In genomic region chr2:93802947-93803346, GRCm38 (mm10) we compare ENCODE assay signal across 25 mouse cellular contexts.
"Had no signal": no experiment of that assay in that cellular context is flagged by ENCODE, and none has a peak within 500 bp of the region (broad histone marks: within the 10 kb centered on the region; RNA-seq: fewer than 3 reads in every experiment).

No protein-coding gene starts in this region.

- H3K4me3 ChIP-seq: heart, embryonic 10.5 days; heart, embryonic 12.5 days; hindbrain, embryonic 10.5 days; hindbrain, embryonic 12.5 days; hindbrain, embryonic 15.5 days; kidney, embryonic 15.5 days; left cerebral cortex, adult 2 months; limb, embryonic 10.5 days; limb, embryonic 12.5 days; liver, embryonic 13.5 days; liver, embryonic 15.5 days had no signal

- H3K4me2 ChIP-seq: heart, embryonic 12.5 days; hindbrain, embryonic 12.5 days; hindbrain, embryonic 15.5 days; kidney, embryonic 15.5 days; limb, embryonic 12.5 days; liver, embryonic 11.5 days; liver, embryonic 13.5 days; liver, embryonic 15.5 days had no signal

- DNase-seq: gastrocnemius, postnatal 14 days; heart, adult 18-20 months; heart, postnatal 10 days; heart, postnatal 4 days; kidney, adult 11 months; kidney, adult 2 months; kidney, adult 9 months; kidney, postnatal 14 days; kidney, postnatal 36 days; liver; liver, embryonic 13.5 days had no signal

- H3K27me3 ChIP-seq: heart, embryonic 12.5 days; hindbrain, embryonic 12.5 days; hindbrain, embryonic 15.5 days; kidney, embryonic 15.5 days; limb, embryonic 12.5 days; liver, embryonic 13.5 days; liver, embryonic 15.5 days had no signal

- H3K9me3 ChIP-seq: heart, embryonic 10.5 days; heart, embryonic 12.5 days; hindbrain, embryonic 10.5 days; hindbrain, embryonic 12.5 days; hindbrain, embryonic 15.5 days; kidney, embryonic 15.5 days; limb, embryonic 10.5 days; limb, embryonic 12.5 days; liver, embryonic 13.5 days; liver, embryonic 15.5 days had no signal

- H3K27ac ChIP-seq: heart, embryonic 10.5 days; hindbrain, embryonic 10.5 days; hindbrain, embryonic 12.5 days; hindbrain, embryonic 15.5 days; hindbrain, postnatal 0 days; kidney, embryonic 15.5 days; kidney, postnatal 0 days; left cerebral cortex, adult 2 months; limb, embryonic 10.5 days; limb, embryonic 12.5 days; liver, embryonic 13.5 days; liver, embryonic 15.5 days had no signal

- ATAC-seq: hindbrain, postnatal 0 days; intestine, embryonic 16.5 days had no signal

- H3K4me1 ChIP-seq: heart, embryonic 10.5 days; hindbrain, embryonic 10.5 days; hindbrain, embryonic 12.5 days; hindbrain, embryonic 15.5 days; kidney, embryonic 15.5 days; limb, embryonic 10.5 days; limb, embryonic 12.5 days had no signal

- H3K9ac ChIP-seq: heart, embryonic 12.5 days; hindbrain, embryonic 12.5 days; hindbrain, embryonic 15.5 days; kidney, embryonic 15.5 days; limb, embryonic 12.5 days; liver, embryonic 13.5 days; liver, embryonic 15.5 days had no signal
